Mouse (Mus musculus) kidney, adult 11 months (tissue): ENCODE measurements around the gene Bsg.

Source experiments
- DNase-seq: peaks from one replicate; pipeline ENCODE4 v3.0.0; 2022

The Bsg gene

GRCm38 (mm10) chr10:79704065-79704969 is at the start of gene Bsg:
Bsg (plus strand) TSS chr10:79704491.
- peak; percentile 99 for DNase-seq

GRCm38 (mm10) chr10:79654946-79655395 is 49.3 kb upstream of the Bsg start:
- DNase-seq = no peak

- no peak for DNase-seq
Observed at GRCm38 (mm10) chr10:79658829-79659228, 45.5 kb upstream of the Bsg start.

- no peak for DNase-seq
Observed at GRCm38 (mm10) chr10:79660298-79660697, 44.0 kb upstream of the Bsg start.

GRCm38 (mm10) chr10:79661861-79662260 is 42.4 kb upstream of the Bsg start:
- no peak for DNase-seq

GRCm38 (mm10) chr10:79664131-79664665 is 40.1 kb upstream of the Bsg start, which contains the start of gene Madcam1:
Madcam1 (plus strand) TSS chr10:79664559.
- no peak for DNase-seq

GRCm38 (mm10) chr10:79665051-79665450 is 39.2 kb upstream of the Bsg start:
- DNase-seq = no peak

- DNase-seq = no peak
Observed at GRCm38 (mm10) chr10:79666493-79666892, 37.8 kb upstream of the Bsg start.

GRCm38 (mm10) chr10:79668076-79668475 is 36.2 kb upstream of the Bsg start:
- DNase-seq = no peak

GRCm38 (mm10) chr10:79668771-79669575 is 35.3 kb upstream of the Bsg start, which contains the start of gene Tpgs1:
Tpgs1 (plus strand) TSS chr10:79669369.
- DNase-seq = peak; percentile 94

- peak; percentile 69 for DNase-seq
Observed at GRCm38 (mm10) chr10:79669576-79670057, 34.7 kb upstream of the Bsg start.

GRCm38 (mm10) chr10:79670071-79670888 is 34.0 kb upstream of the Bsg start:
- no peak for DNase-seq

- DNase-seq = no peak
Observed at GRCm38 (mm10) chr10:79671396-79672087, 32.7 kb upstream of the Bsg start.

- DNase-seq = no peak
Observed at GRCm38 (mm10) chr10:79672088-79672455, 32.2 kb upstream of the Bsg start.

GRCm38 (mm10) chr10:79673054-79673453 is 31.2 kb upstream of the Bsg start:
- no peak for DNase-seq

GRCm38 (mm10) chr10:79675346-79676035 is 28.8 kb upstream of the Bsg start:
- DNase-seq = no peak

- DNase-seq = no peak
Observed at GRCm38 (mm10) chr10:79680606-79681495, 23.4 kb upstream of the Bsg start.

- peak; percentile 100 for DNase-seq
Observed at GRCm38 (mm10) chr10:79681591-79682245, 22.6 kb upstream of the Bsg start, which contains the start of gene Cdc34. Cdc34 (plus strand) TSS chr10:79682195.

- peak; percentile 63 for DNase-seq
Observed at GRCm38 (mm10) chr10:79682551-79682915, 21.8 kb upstream of the Bsg start.
